Mouse (Mus musculus): ENCODE measurements at regions not wholly inside any gene's neighbourhood (a gene's known extent, or its start where the extent isn't known, plus 50 kb on each side); places are given as distances from the start of the nearest gene placed in this dataset.

- Histone ChIP-seq H3K4me3 (ENCODE audit: low read depth, low read length) (no peak overlapping the region), H3K9ac (replicated peaks; ENCODE audit: low read depth, low read length) (no peak overlapping the region), H3K27ac (ENCODE audit: low read length) (no peak overlapping the region), H3K36me3 (ENCODE audit: control insufficient read depth, insufficient read depth, low read length) (no peaks in the 10 kb centered on the region), H3K27me3 (ENCODE audit: control insufficient read depth, insufficient read depth, low read length) (no peaks in the 10 kb centered on the region), H3K4me1 (ENCODE audit: control insufficient read depth, insufficient read depth, low read length) (no peaks in the 10 kb centered on the region), H3K9me3 (ENCODE audit: control insufficient read depth, low read depth, low read length) (no peaks in the 10 kb centered on the region), H3K4me2 (replicated peaks; ENCODE audit: low read depth, low read length) (no peak overlapping the region)
- no peak for ATAC-seq (ENCODE audit: insufficient number of reproducible peaks, insufficient read depth, low FRiP score, low read depth)
- WGBS, result 92% methylated on average over 6 of the region's 6 CpGs
Measured at GRCm38 (mm10) chr17:44364494-44364893, 176.1 kb downstream of the Clic5 start.

- Histone ChIP-seq H3K9ac (replicated peaks; ENCODE audit: low read depth, low read length) (no peak overlapping the region), H3K4me2 (replicated peaks; ENCODE audit: low read depth, low read length) (no peak overlapping the region), H3K9me3 (ENCODE audit: control insufficient read depth, low read depth, low read length) (peaks cover 4% of the 10 kb centered on the region; the same call in 1 of the 2 replicates), H3K36me3 (ENCODE audit: control insufficient read depth, insufficient read depth, low read length) (no peaks in the 10 kb centered on the region), H3K4me3 (ENCODE audit: low read depth, low read length) (no peak overlapping the region), H3K4me1 (ENCODE audit: control insufficient read depth, insufficient read depth, low read length) (no peaks in the 10 kb centered on the region), H3K27ac (ENCODE audit: low read length) (no peak overlapping the region), H3K27me3 (ENCODE audit: control insufficient read depth, insufficient read depth, low read length) (no peaks in the 10 kb centered on the region)
- ATAC-seq (ENCODE audit: insufficient number of reproducible peaks, insufficient read depth, low FRiP score, low read depth), result no peak
- 51% methylated on average over 8 of the region's 8 CpGs for WGBS
Measured at GRCm38 (mm10) chr17:44366438-44366837, 178.1 kb downstream of the Clic5 start.

- H3K9me3 ChIP-seq (ENCODE audit: control insufficient read depth, low read depth, low read length), result peaks cover 4% of the 10 kb centered on the region; the same call in 1 of the 2 replicates
Measured at GRCm38 (mm10) chr17:44367561-44367960, 179.2 kb downstream of the Clic5 start.

GRCm38 (mm10) chr17:44370966-44371465 is 182.6 kb downstream of the Clic5 start:
- Histone ChIP-seq H3K9me3 (ENCODE audit: control insufficient read depth, low read depth, low read length) (peaks cover 4% of the 10 kb centered on the region; the same call in 1 of the 2 replicates), H3K27ac (ENCODE audit: low read length) (no peak overlapping the region), H3K9ac (replicated peaks; ENCODE audit: low read depth, low read length) (no peak overlapping the region), H3K4me3 (ENCODE audit: low read depth, low read length) (no peak overlapping the region), H3K4me1 (ENCODE audit: control insufficient read depth, insufficient read depth, low read length) (no peaks in the 10 kb centered on the region), H3K4me2 (replicated peaks; ENCODE audit: low read depth, low read length) (no peak overlapping the region), H3K27me3 (ENCODE audit: control insufficient read depth, insufficient read depth, low read length) (no peaks in the 10 kb centered on the region), H3K36me3 (ENCODE audit: control insufficient read depth, insufficient read depth, low read length) (no peaks in the 10 kb centered on the region)
- ATAC-seq (ENCODE audit: insufficient number of reproducible peaks, insufficient read depth, low FRiP score, low read depth), result no peak
- WGBS, result 78% methylated on average over 3 of the region's 3 CpGs

More at GRCm38 (mm10) chr17:44367561-44367960, 179.2 kb downstream of the Clic5 start:
- 34% methylated on average over 5 of the region's 5 CpGs for WGBS
- H3K4me3 ChIP-seq (ENCODE audit: low read depth, low read length), result no peak overlapping the region
- H3K27me3 ChIP-seq (ENCODE audit: control insufficient read depth, insufficient read depth, low read length), result no peaks in the 10 kb centered on the region
- no peaks in the 10 kb centered on the region for H3K36me3 ChIP-seq (ENCODE audit: control insufficient read depth, insufficient read depth, low read length)
- no peak overlapping the region for H3K27ac ChIP-seq (ENCODE audit: low read length)
- no peak for ATAC-seq (ENCODE audit: insufficient number of reproducible peaks, insufficient read depth, low FRiP score, low read depth)
- no peaks in the 10 kb centered on the region for H3K4me1 ChIP-seq (ENCODE audit: control insufficient read depth, insufficient read depth, low read length)
- no peak overlapping the region for H3K4me2 ChIP-seq (replicated peaks; ENCODE audit: low read depth, low read length)
- no peak overlapping the region for H3K9ac ChIP-seq (replicated peaks; ENCODE audit: low read depth, low read length)

DNA sequence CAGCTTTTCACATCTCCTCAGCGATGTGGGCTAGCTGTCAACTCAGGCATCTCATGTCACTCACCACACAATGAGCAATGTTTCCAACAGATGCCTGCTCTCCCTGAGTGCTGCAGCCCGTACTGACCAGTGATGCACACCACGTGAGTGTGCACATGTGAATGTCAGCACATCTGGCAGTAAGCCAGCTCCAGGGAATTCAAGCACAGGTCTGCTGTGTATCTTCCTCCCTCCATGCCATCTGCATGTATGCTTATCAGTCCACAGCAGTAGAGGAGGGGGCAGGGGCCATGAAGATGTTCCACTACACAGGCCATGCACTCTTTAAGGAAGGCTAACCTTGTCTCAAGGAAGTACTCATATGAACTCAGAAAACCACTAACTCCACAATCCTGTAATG is 183.2 kb downstream of the Clic5 start:
- no peaks in the 10 kb centered on the region for H3K27me3 ChIP-seq (ENCODE audit: control insufficient read depth, insufficient read depth, low read length)
- peaks cover 4% of the 10 kb centered on the region; the same call in 1 of the 2 replicates for H3K9me3 ChIP-seq (ENCODE audit: control insufficient read depth, low read depth, low read length)
- no peak overlapping the region for H3K27ac ChIP-seq (ENCODE audit: low read length)
- H3K9ac ChIP-seq (replicated peaks; ENCODE audit: low read depth, low read length), result no peak overlapping the region
- no peaks in the 10 kb centered on the region for H3K36me3 ChIP-seq (ENCODE audit: control insufficient read depth, insufficient read depth, low read length)
- WGBS, result 68% methylated on average over 3 of the region's 3 CpGs
- ATAC-seq (ENCODE audit: insufficient number of reproducible peaks, insufficient read depth, low FRiP score, low read depth), result no peak
- H3K4me2 ChIP-seq (replicated peaks; ENCODE audit: low read depth, low read length), result no peak overlapping the region
- H3K4me3 ChIP-seq (ENCODE audit: low read depth, low read length), result no peak overlapping the region
- H3K4me1 ChIP-seq (ENCODE audit: control insufficient read depth, insufficient read depth, low read length), result no peaks in the 10 kb centered on the region

GRCm38 (mm10) chr17:44373744-44374456 is 185.5 kb downstream of the Clic5 start:
- Histone ChIP-seq H3K4me1 (ENCODE audit: control insufficient read depth, insufficient read depth, low read length) (no peaks in the 10 kb centered on the region), H3K4me3 (ENCODE audit: low read depth, low read length) (no peak overlapping the region), H3K27ac (ENCODE audit: low read length) (no peak overlapping the region), H3K9me3 (ENCODE audit: control insufficient read depth, low read depth, low read length) (peaks cover 4% of the 10 kb centered on the region; the same call in 1 of the 2 replicates), H3K4me2 (replicated peaks; ENCODE audit: low read depth, low read length) (no peak overlapping the region), H3K9ac (replicated peaks; ENCODE audit: low read depth, low read length) (no peak overlapping the region), H3K27me3 (ENCODE audit: control insufficient read depth, insufficient read depth, low read length) (no peaks in the 10 kb centered on the region), H3K36me3 (ENCODE audit: control insufficient read depth, insufficient read depth, low read length) (no peaks in the 10 kb centered on the region)
- ATAC-seq (ENCODE audit: insufficient number of reproducible peaks, insufficient read depth, low FRiP score, low read depth), result no peak
- 73% methylated on average over 8 of the region's 8 CpGs for WGBS

DNA sequence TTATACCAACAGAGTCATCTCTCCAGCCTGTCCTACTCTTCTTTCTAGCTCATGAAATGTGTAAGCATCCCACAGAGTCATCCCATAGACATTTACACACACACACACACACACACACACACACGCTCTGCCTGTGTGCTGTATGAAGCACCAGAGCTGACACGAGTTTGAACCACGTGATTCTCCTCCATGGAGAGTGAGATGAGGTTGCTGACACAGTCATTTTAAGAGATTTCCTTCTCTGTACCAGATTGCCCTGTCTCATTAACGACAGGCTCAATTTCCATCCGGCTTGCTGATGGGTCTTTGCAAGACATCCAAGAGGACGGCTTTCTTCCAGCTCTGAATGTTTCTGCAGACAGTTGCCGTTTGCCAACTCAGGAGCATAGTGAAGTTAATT is 190.0 kb downstream of the Clic5 start:
- Histone ChIP-seq H3K27ac (ENCODE audit: low read length) (no peak overlapping the region), H3K27me3 (ENCODE audit: control insufficient read depth, insufficient read depth, low read length) (no peaks in the 10 kb centered on the region), H3K36me3 (ENCODE audit: control insufficient read depth, insufficient read depth, low read length) (no peaks in the 10 kb centered on the region), H3K4me2 (replicated peaks; ENCODE audit: low read depth, low read length) (no peak overlapping the region), H3K9ac (replicated peaks; ENCODE audit: low read depth, low read length) (no peak overlapping the region), H3K4me3 (ENCODE audit: low read depth, low read length) (no peak overlapping the region), H3K9me3 (ENCODE audit: control insufficient read depth, low read depth, low read length) (no peaks in the 10 kb centered on the region), H3K4me1 (ENCODE audit: control insufficient read depth, insufficient read depth, low read length) (no peaks in the 10 kb centered on the region)
- ATAC-seq (ENCODE audit: insufficient number of reproducible peaks, insufficient read depth, low FRiP score, low read depth), result no peak
- 60% methylated on average over 7 of the region's 7 CpGs for WGBS

DNA sequence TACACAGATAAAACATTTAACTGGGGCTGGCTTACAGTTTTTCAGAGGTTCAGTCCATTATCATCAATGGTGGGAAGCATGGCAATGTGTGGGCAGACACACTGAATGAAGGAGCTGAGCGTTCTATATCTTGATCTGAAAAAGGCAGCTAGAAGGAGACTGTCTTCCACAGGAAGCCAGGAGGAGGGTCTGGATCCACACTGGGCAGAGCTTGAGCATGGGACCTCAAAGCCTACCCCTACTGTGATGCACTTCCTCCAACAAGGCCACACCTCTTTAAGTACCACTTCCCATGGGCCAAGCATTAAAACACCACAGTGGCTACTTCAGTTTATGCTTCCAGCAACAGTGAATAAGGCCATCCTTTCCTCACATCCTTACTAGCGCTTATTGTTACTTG is 200.5 kb downstream of the Clic5 start:
- ATAC-seq (ENCODE audit: insufficient number of reproducible peaks, insufficient read depth, low FRiP score, low read depth), result no peak
- Histone ChIP-seq H3K27ac (ENCODE audit: low read length) (no peak overlapping the region), H3K9me3 (ENCODE audit: control insufficient read depth, low read depth, low read length) (no peaks in the 10 kb centered on the region), H3K4me3 (ENCODE audit: low read depth, low read length) (no peak overlapping the region), H3K9ac (replicated peaks; ENCODE audit: low read depth, low read length) (no peak overlapping the region), H3K4me2 (replicated peaks; ENCODE audit: low read depth, low read length) (no peak overlapping the region), H3K36me3 (ENCODE audit: control insufficient read depth, insufficient read depth, low read length) (no peaks in the 10 kb centered on the region), H3K4me1 (ENCODE audit: control insufficient read depth, insufficient read depth, low read length) (no peaks in the 10 kb centered on the region), H3K27me3 (ENCODE audit: control insufficient read depth, insufficient read depth, low read length) (no peaks in the 10 kb centered on the region)
- WGBS, result 85% methylated on average over 2 of the region's 2 CpGs

DNA sequence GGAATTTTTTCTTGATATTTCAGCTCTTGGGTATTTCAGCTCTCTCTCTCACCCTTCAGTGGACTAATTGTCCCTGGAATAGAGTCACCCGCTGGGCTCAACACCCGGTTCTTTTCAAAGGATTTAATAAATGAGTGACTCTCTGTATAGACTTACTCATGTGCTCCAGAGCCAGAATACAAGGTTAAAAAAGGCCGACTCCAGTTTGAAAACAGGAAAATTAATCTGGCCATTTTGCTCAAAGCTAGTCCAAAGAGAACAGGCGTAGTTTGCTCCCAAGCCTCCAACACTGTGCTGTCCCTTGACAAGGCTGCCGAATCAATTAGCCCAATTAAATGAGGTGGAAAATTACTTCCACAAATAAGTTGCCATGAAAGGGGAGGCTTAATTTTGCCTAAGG is 209.4 kb downstream of the Clic5 start:
- Histone ChIP-seq H3K4me3 (ENCODE audit: low read depth, low read length) (no peak overlapping the region), H3K27ac (ENCODE audit: low read length) (no peak overlapping the region), H3K4me2 (replicated peaks; ENCODE audit: low read depth, low read length) (no peak overlapping the region), H3K27me3 (ENCODE audit: control insufficient read depth, insufficient read depth, low read length) (no peaks in the 10 kb centered on the region), H3K36me3 (ENCODE audit: control insufficient read depth, insufficient read depth, low read length) (no peaks in the 10 kb centered on the region), H3K9me3 (ENCODE audit: control insufficient read depth, low read depth, low read length) (no peaks in the 10 kb centered on the region), H3K4me1 (ENCODE audit: control insufficient read depth, insufficient read depth, low read length) (no peaks in the 10 kb centered on the region), H3K9ac (replicated peaks; ENCODE audit: low read depth, low read length) (no peak overlapping the region)
- ATAC-seq (ENCODE audit: insufficient number of reproducible peaks, insufficient read depth, low FRiP score, low read depth), result no peak
- WGBS, result 70% methylated on average over 5 of the region's 5 CpGs
